Mouse (Mus musculus): Measurements from ENCODE around the gene Cfb.
"Not testable (repeated sequence)": the region's sequence is repeated elsewhere in the genome, so short reads cannot be mapped to it uniquely, and the experiment has no call there.

The Cfb gene

DNA sequence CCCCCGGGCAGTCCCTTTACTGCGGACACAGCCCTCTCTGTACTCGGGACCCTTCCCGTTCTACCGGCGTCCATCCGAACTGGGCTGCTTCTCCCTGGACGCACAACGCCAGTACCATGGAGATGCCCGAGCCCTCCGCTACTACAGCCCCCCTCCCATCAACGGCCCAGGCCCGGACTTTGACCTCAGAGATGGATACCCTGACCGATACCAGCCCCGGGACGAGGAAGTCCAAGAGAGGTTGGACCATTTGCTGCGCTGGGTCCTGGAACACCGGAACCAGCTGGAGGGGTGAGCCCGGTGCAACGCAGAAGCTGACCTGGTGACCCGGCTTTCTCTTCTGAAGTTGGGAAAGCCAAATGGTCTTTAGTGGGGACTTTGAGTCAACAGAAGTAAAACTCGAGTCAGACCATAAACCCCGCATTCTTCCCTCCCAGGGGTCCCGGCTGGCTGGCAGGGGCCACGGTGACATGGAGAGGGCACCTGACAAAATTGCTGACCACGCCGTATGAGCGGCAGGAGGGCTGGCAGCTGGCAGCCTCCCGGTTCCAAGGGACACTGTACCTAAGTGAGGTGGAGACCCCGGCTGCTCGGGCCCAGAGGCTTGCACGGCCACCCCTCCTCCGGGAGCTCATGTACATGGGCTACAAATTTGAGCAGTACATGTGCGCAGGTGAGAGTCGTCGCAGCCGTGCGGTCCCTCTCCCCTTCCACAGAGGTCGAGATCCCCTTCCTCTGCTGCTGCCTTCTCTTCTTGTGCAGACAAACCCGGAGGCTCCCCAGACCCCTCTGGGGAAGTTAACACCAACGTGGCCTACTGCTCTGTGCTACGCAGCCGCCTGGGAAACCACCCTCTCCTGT, 24.6 kb downstream of the Cfb start:
- DNase-seq (ENCODE audit: low spot score in 2 of 2), result no peak

- peak; percentile 92 to 95 for DNase-seq (ENCODE audit: low spot score in 2 of 2)
Observed at GRCm38 (mm10) chr17:34836856-34837221, 25.5 kb downstream of the Cfb start, which contains the start of the genes Stk19 and Dxo. Gene Stk19, minus strand, starts transcription at chr17:34836945. Gene Dxo, plus strand, starts transcription at chr17:34837019.

DNA sequence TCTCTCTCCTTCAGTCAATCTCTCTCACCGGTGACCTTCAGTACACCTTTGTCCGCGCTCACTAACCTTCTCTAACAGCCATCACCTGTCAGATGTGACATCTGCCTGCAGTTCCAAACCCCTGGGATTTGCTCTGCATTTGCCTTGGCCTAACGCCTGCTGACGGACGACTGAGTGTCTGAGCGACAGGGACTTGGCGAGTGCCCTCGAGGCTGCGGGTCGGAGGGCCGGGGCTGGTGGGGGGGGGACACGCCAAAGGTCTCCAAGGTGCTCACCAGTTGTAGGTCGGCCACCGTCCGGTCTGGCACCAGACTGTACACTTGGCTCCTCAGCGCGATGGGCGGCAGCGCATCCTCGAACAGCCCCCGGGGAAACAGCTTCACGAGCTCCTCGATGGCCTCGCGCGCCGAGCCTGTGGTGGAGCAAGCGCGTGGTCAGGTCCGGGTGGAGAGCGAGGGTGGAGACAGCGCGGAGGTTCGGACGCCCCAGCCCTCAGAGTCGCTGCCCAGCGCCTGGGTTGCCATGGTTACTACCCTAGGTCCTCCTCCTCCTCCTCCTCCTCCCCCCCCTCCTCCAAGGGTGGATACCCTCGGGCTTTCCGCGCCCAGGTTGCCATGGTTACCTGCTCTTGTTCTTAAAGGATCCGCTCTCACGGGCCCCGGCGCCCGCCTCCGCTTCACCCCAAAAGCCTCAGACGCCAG, 26.0 kb downstream of the Cfb start:
- DNase-seq (ENCODE audit: low spot score in 2 of 2), result no peak

DNA sequence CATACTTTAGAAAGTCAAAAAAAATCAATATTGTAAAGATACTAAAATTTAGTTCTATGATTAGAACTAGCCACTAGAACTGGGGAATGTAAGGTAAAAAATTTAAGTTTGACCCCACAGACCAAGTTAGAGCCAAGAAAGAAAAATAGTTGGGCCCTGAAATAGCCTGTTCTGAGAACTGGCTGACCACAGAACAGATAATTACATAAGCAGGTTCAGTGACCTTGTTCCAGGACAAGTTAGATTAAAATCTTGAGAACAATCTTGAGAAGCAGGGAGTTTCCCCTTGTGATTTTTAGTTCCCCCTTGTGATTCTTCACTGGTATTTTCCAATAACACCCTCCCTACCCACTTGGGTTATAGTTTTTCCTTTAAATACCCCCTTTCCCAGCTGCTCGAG, 31.5 kb downstream of the Cfb start:
- DNase-seq (ENCODE audit: low spot score in 2 of 2), result not testable (repeated sequence)

GRCm38 (mm10) chr17:34814818-34815370, 47.4 kb downstream of the Cfb start:
- DNase-seq (ENCODE audit: low spot score in 2 of 2), result no peak

GRCm38 (mm10) chr17:34813747-34814146, 48.6 kb downstream of the Cfb start:
- peak in 1 of 2 experiments; percentile 36 for DNase-seq (ENCODE audit: low spot score in 2 of 2)

GRCm38 (mm10) chr17:34811275-34811674, 51.0 kb downstream of the Cfb start:
- no peak for DNase-seq (ENCODE audit: low spot score in 2 of 2)

GRCm38 (mm10) chr17:34810811-34811210, 51.5 kb downstream of the Cfb start:
- DNase-seq (ENCODE audit: low spot score in 2 of 2), result not testable (repeated sequence)

DNA sequence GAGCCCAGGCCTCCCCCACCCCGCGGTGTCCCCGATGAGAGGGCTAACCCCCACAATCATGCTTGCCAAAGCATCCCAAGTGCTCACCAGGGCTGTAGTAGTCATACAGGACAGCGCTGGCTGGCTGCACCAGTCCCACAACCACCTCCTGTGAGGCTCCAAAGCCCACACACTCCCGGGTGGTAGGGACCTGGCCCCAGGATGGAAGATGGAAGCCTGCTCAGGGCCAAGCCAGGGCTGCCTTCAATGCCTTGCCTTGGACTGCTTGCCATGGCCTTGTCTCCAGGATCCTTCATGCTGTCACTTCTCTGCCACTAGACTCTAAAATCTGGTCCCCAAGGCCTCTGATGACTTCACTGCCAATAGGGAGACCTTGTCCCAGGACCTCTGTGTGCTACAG, 51.9 kb downstream of the Cfb start:
- DNase-seq (ENCODE audit: low spot score in 2 of 2), result not testable (repeated sequence)

DNA sequence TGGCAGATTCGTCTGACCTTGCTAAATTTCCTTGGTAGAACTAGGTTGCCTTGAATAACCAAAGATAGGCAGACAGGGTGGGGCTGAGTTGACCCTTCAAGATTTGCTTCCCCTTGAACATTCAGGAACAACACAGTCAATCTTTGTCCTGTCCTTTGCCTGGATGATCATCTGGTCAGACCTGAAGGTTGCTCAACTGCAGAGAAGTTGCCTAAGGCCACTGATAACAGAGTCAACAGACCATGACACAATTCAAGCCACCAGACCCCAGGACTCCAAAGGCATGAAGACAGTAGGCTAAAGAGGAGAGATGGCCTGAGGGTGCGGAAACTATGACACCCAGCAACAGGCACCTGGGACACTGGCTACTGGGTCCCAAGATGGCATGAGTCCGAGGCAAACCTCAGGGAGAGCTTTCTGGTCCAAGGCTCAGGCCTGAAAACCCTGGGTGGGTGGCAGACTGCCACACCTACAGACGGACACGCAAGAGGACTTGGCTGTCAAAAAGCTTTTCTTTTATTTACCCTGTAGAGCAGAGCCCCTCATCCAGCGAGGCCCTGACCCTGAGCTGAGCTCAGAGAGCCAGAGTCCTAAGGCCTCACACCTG, 53.6 kb downstream of the Cfb start:
- DNase-seq (ENCODE audit: low spot score in 2 of 2), result no peak

DNA sequence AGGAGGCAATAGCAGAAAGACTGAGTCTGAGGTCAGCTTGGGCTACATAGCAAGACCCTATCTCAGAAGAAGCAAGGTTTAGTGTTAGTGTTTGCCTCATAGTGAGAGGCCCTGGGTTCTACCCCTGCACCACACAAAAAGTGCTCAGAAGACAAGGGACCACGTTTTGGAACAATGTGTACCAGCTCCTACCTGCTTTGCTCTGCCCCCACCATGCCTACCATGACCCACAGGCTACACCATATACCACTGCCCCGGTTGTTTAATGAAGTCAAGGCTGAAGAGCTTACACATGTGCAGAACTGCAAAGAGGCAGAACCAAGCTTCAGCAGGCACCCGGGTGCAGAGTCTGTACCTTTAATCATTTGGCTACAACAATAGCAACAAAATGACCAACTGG, 55.1 kb downstream of the Cfb start:
- DNase-seq (ENCODE audit: low spot score in 2 of 2), result no peak
